ENCODE assay signal across 16 mouse cellular contexts in genomic region chr2:33626262-33627057, GRCm38 (mm10). TPM values are rescaled to one million over a fixed set of nuclear protein-coding genes. Genes with fewer than 3 reads are reported as not detected.
DNase-seq lines count a peak whose midpoint lies in the region; ATAC-seq and TF ChIP-seq lines count a peak whose summit lies in the region.
"Had no signal": no experiment of that assay in that cellular context is flagged by ENCODE, and none has a peak within 500 bp of the region (broad histone marks: within the 10 kb centered on the region; RNA-seq: fewer than 3 reads in every experiment).

No protein-coding gene starts in this region.

- WGBS in forebrain, embryonic 10.5 days, result 36% methylated on average over 16 of the region's 16 CpGs
- WGBS in forebrain, embryonic 16.5 days, result 38% methylated on average over 16 of the region's 16 CpGs
- 21% methylated on average over 16 of the region's 16 CpGs for WGBS in stomach, embryonic 14.5 days
- 29% methylated on average over 16 of the region's 16 CpGs for WGBS in stomach, postnatal 0 days
- 16% methylated on average over 16 of the region's 16 CpGs for WGBS in limb, embryonic 12.5 days
- WGBS in stomach, embryonic 15.5 days, result 28% methylated on average over 16 of the region's 16 CpGs

- H3K4me3 ChIP-seq in forebrain, embryonic 10.5 days, result no peak overlapping the region
- H3K4me3 ChIP-seq in forebrain, embryonic 16.5 days (replicated peaks; ENCODE audit: low read length), result no peak overlapping the region
- H3K4me3 ChIP-seq in stomach, embryonic 14.5 days (ENCODE audit: low read depth, low read length), result no peak overlapping the region
- no peak overlapping the region for H3K4me3 ChIP-seq in stomach, postnatal 0 days (ENCODE audit: low read depth, low read length)
- H3K4me3 ChIP-seq in limb, embryonic 12.5 days (replicated peaks), result peak overlapping the region; percentile 11; the same call in 1 of the 2 replicates
- no peak overlapping the region for H3K4me3 ChIP-seq in stomach, embryonic 15.5 days (replicated peaks)
- H3K4me3 ChIP-seq: heart, embryonic 12.5 days; left cerebral cortex, adult 2 months; liver, embryonic 15.5 days had no signal

- H3K27me3 ChIP-seq in forebrain, embryonic 10.5 days (ENCODE audit: poor library complexity, severe bottlenecking), result peaks cover 100% of the 10 kb centered on the region
- peaks cover 66% of the 10 kb centered on the region for H3K27me3 ChIP-seq in forebrain, embryonic 16.5 days (replicated peaks; ENCODE audit: control insufficient read depth, insufficient read depth, low read length)
- peaks cover 51% of the 10 kb centered on the region for H3K27me3 ChIP-seq in stomach, embryonic 14.5 days (ENCODE audit: control insufficient read depth, insufficient read depth, low read length)
- peaks cover 13% of the 10 kb centered on the region; the same call in 1 of the 2 replicates for H3K27me3 ChIP-seq in stomach, postnatal 0 days (ENCODE audit: control insufficient read depth, insufficient read depth, low read length)
- H3K27me3 ChIP-seq in limb, embryonic 12.5 days, result peaks cover 64% of the 10 kb centered on the region
- H3K27me3 ChIP-seq in stomach, embryonic 15.5 days (replicated peaks), result peaks cover 68% of the 10 kb centered on the region

- peak; percentile 39 for DNase-seq in forebrain, embryonic 10.5 days (ENCODE audit: extremely low spot score, low spot score)
- no peak for DNase-seq in stomach, postnatal 0 days (ENCODE audit: low spot score)
- DNase-seq in urinary bladder, adult 2 months (ENCODE audit: low spot score), result no peak
- DNase-seq in testis, postnatal 10 days (ENCODE audit: low spot score), result no peak
- DNase-seq: adrenal gland, adult 2 months; cerebellum, postnatal 25 days; gastrocnemius, postnatal 10 days; lung, postnatal 4 days; thymus, adult 18-20 months had no signal

- H3K36me3 ChIP-seq in forebrain, embryonic 10.5 days (replicated peaks), result no peaks in the 10 kb centered on the region
- H3K36me3 ChIP-seq in forebrain, embryonic 16.5 days (ENCODE audit: control insufficient read depth, insufficient read depth), result no peaks in the 10 kb centered on the region
- H3K36me3 ChIP-seq in stomach, embryonic 14.5 days (ENCODE audit: control insufficient read depth, insufficient read depth, low read length), result no peaks in the 10 kb centered on the region
- no peaks in the 10 kb centered on the region for H3K36me3 ChIP-seq in stomach, postnatal 0 days (ENCODE audit: control insufficient read depth, insufficient read depth, low read length)
- H3K36me3 ChIP-seq in limb, embryonic 12.5 days, result peaks cover 13% of the 10 kb centered on the region; the same call in 1 of the 2 replicates
- no peaks in the 10 kb centered on the region for H3K36me3 ChIP-seq in stomach, embryonic 15.5 days
- H3K36me3 ChIP-seq: heart, embryonic 12.5 days; liver, embryonic 15.5 days had no signal

- no peak for TF ChIP-seq CTCF in stomach, postnatal 0 days (IDR thresholded peaks at IDR 0.05; ENCODE audit: low read depth)

- no peak overlapping the region for H3K9ac ChIP-seq in forebrain, embryonic 16.5 days (replicated peaks; ENCODE audit: low read depth, low read length)
- no peak overlapping the region for H3K9ac ChIP-seq in stomach, embryonic 14.5 days (replicated peaks; ENCODE audit: low read depth, low read length)
- H3K9ac ChIP-seq in stomach, postnatal 0 days (ENCODE audit: low read length), result no peak overlapping the region
- 0 out of 2 replicates have a peak overlapping the region, but pooled peaks have one; percentile 34 for H3K9ac ChIP-seq in limb, embryonic 12.5 days (replicated peaks)
- no peak overlapping the region for H3K9ac ChIP-seq in stomach, embryonic 15.5 days
- H3K9ac ChIP-seq: heart, embryonic 12.5 days; liver, embryonic 15.5 days had no signal

- no peak for ATAC-seq in forebrain, embryonic 16.5 days
- ATAC-seq in stomach, embryonic 14.5 days (ENCODE audit: insufficient number of reproducible peaks, insufficient read depth, low FRiP score, low read depth), result 0 out of 2 replicates have a peak, but pooled peaks have one; percentile 18
- ATAC-seq in stomach, postnatal 0 days (ENCODE audit: low FRiP score, low TSS enrichment), result no peak
- ATAC-seq in limb, embryonic 12.5 days (ENCODE audit: insufficient number of reproducible peaks, insufficient read depth, low FRiP score, low TSS enrichment, low read depth), result no peak; the same call in 1 of the 2 replicates
- ATAC-seq in stomach, embryonic 15.5 days (ENCODE audit: insufficient read depth, low FRiP score, low read depth), result no peak

- peaks cover 70% of the 10 kb centered on the region for H3K4me1 ChIP-seq in forebrain, embryonic 10.5 days
- H3K4me1 ChIP-seq in forebrain, embryonic 16.5 days (replicated peaks; ENCODE audit: control insufficient read depth, insufficient read depth, low read length), result peaks cover 4% of the 10 kb centered on the region
- H3K4me1 ChIP-seq in stomach, embryonic 14.5 days (ENCODE audit: control insufficient read depth, insufficient read depth, low read length), result peaks cover 6% of the 10 kb centered on the region; the same call in 1 of the 2 replicates
- no peaks in the 10 kb centered on the region for H3K4me1 ChIP-seq in stomach, postnatal 0 days (replicated peaks; ENCODE audit: control insufficient read depth, insufficient read depth)
- H3K4me1 ChIP-seq in limb, embryonic 12.5 days (replicated peaks), result peaks cover 83% of the 10 kb centered on the region
- 0 out of 2 replicates have a peak, but pooled peaks cover 13% of the 10 kb centered on the region for H3K4me1 ChIP-seq in stomach, embryonic 15.5 days
- H3K4me1 ChIP-seq: liver, embryonic 15.5 days had no signal

- H3K9me3 ChIP-seq in forebrain, embryonic 10.5 days, result no peaks in the 10 kb centered on the region
- no peaks in the 10 kb centered on the region for H3K9me3 ChIP-seq in forebrain, embryonic 16.5 days (ENCODE audit: control insufficient read depth, low read length)
- no peaks in the 10 kb centered on the region for H3K9me3 ChIP-seq in stomach, embryonic 14.5 days (ENCODE audit: control insufficient read depth, low read depth, low read length)
- H3K9me3 ChIP-seq in stomach, postnatal 0 days (ENCODE audit: control insufficient read depth, low read length), result no peaks in the 10 kb centered on the region
- no peaks in the 10 kb centered on the region for H3K9me3 ChIP-seq in limb, embryonic 12.5 days
- H3K9me3 ChIP-seq in stomach, embryonic 15.5 days, result no peaks in the 10 kb centered on the region
- H3K9me3 ChIP-seq: heart, embryonic 12.5 days; liver, embryonic 15.5 days had no signal

- no peak overlapping the region for H3K27ac ChIP-seq in forebrain, embryonic 10.5 days
- no peak overlapping the region for H3K27ac ChIP-seq in forebrain, embryonic 16.5 days (ENCODE audit: low read length)
- H3K27ac ChIP-seq in stomach, embryonic 14.5 days (ENCODE audit: low read length), result no peak overlapping the region
- H3K27ac ChIP-seq in stomach, postnatal 0 days (replicated peaks), result no peak overlapping the region
- H3K27ac ChIP-seq in limb, embryonic 12.5 days, result peak overlapping the region; percentile 42; the same call in 1 of the 2 replicates
- H3K27ac ChIP-seq in stomach, embryonic 15.5 days, result no peak overlapping the region
- H3K27ac ChIP-seq: left cerebral cortex, adult 2 months; liver, embryonic 15.5 days had no signal

- no peak overlapping the region for H3K4me2 ChIP-seq in forebrain, embryonic 16.5 days (ENCODE audit: low read length)
- no peak overlapping the region for H3K4me2 ChIP-seq in stomach, embryonic 14.5 days (replicated peaks; ENCODE audit: low read depth, low read length)
- H3K4me2 ChIP-seq in stomach, postnatal 0 days (replicated peaks; ENCODE audit: low read depth), result no peak overlapping the region
- H3K4me2 ChIP-seq in limb, embryonic 12.5 days, result peak overlapping the region; percentile 30
- H3K4me2 ChIP-seq in stomach, embryonic 15.5 days, result 0 out of 2 replicates have a peak overlapping the region, but pooled peaks have one; percentile 16
- H3K4me2 ChIP-seq: heart, embryonic 12.5 days; liver, embryonic 15.5 days had no signal

- TF ChIP-seq EP300 in stomach, postnatal 0 days (optimal IDR thresholded peaks at IDR 0.05), result no peak

RNA-seq across cellular contexts. Expression of gene Lmx1b, which starts 13.9 kb away (rescaled TPM):
- 1.3 and 1.5 TPM in 2 replicates for polyA plus RNA-seq in forebrain, embryonic 10.5 days (2016; fragmentation: Nextera tagmentation; extraction: Ambion mirVana)
- not detected in 2 replicates for polyA plus RNA-seq in forebrain, embryonic 16.5 days (2015; fragmentation: Nextera tagmentation; extraction: Ambion mirVana)
- polyA plus RNA-seq in stomach, embryonic 14.5 days (2014; fragmentation: Nextera tagmentation; extraction: Ambion mirVana), result not detected in 2 replicates
- polyA plus RNA-seq in stomach, postnatal 0 days (2015; fragmentation: Nextera tagmentation; extraction: Ambion mirVana), result 0.07 TPM in 1 of 2 replicates, not detected in the other
- 8.6 and 9.9 TPM in 2 replicates for polyA plus RNA-seq in limb, embryonic 12.5 days (2016; fragmentation: Nextera tagmentation; extraction: Ambion mirVana)
- 0.04 and 0.09 TPM in 2 replicates for polyA plus RNA-seq in stomach, embryonic 15.5 days (2015; fragmentation: Nextera tagmentation; extraction: Ambion mirVana)
- 0.12 and 0.38 TPM in 2 replicates for polyA plus RNA-seq in urinary bladder, adult 2 months (2012; rRNA removed)
- polyA plus RNA-seq: adrenal gland, adult 2 months; liver, embryonic 15.5 days had no signal

Comparison
In these comparisons a context has a peak if more than half of its experiments do, and no peak if none do; other contexts are left out.
1. H3K4me2 ChIP-seq: peak in limb, embryonic 12.5 days (single experiment) and stomach, embryonic 15.5 days (single experiment); none in forebrain, embryonic 16.5 days (single experiment), stomach, embryonic 14.5 days (single experiment) and stomach, postnatal 0 days (single experiment).